Mouse (Mus musculus) liver, adult 2 months (tissue): Measurements from ENCODE around the gene Ntf3.

Experiments used
- CTCF ChIP-seq: fragments of 200-500 bp; IDR thresholded peaks from 2 replicates; pipeline ENCODE4 v1.5.1; 2011; ENCODE audit warnings: low read depth, low read length, control low read depth
- POLR2A ChIP-seq: fragments of 200-500 bp; IDR thresholded peaks from 2 replicates; pipeline ENCODE4 v1.6.1; 2011; ENCODE audit warnings: low read length, control low read depth; ENCODE audit not compliant: insufficient read depth; ENCODE audit errors: extremely low read depth

DNA sequence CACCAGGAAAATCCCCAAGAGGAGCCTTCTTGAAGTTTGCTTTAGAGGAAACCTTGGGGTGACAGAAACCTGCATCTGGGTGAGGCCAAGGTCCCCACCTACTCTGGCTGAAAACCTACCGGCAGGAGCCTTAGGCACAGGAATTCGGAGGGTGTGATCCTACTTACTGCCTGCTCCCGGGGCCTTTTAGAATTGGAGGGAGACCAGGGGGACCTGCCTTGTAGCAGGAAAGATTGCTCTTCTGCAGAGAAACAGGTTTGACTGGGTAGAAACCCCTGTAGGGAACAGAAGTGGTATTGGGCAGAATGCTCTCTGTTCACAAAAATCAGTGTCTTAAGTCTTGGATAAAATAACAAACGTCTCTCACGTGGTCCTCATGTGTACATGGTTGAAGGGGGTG lies 74.7 kb downstream of the Ntf3 start:
- no peak for TF ChIP-seq CTCF
- no peak for TF ChIP-seq POLR2A
